Mouse (Mus musculus) large intestine, adult 2 months (tissue): ENCODE results near the gene Nkrf. TPM values are rescaled to one million over a fixed set of nuclear protein-coding genes. Genes with fewer than 3 reads are reported as not detected.
A peak's percentile ranks its signal among the peaks of the same experiment; 100 is the strongest.
"Not testable (repeated sequence)": the region's sequence is repeated elsewhere in the genome, so short reads cannot be mapped to it uniquely, and the experiment has no call there.

ENCODE experiments used
- DNase-seq: peaks from one replicate; pipeline ENCODE4 v3.0.0-alpha.2; 2012; ENCODE audit warnings: low read depth, low spot score
- WGBS: fragments of 180-500 bp; shearing (Covaris S2); methylation state at CpG from one replicate; pipeline ENCODE4 v1.1.7; 2018; 5-methylcytosine and 5-hydroxymethylcytosine counted together
- polyA plus RNA-seq: library from polyadenylated mRNA; depleted of rRNA; stranded (reverse); fragments of >200 nt; gene quantifications from 2 replicates; pipeline ENCODE4 v1.2.3, GENCODE M21; 2012; rRNA removed

The Nkrf gene
- 0.84 and 0.95 TPM in 2 replicates for polyA plus RNA-seq

DNA sequence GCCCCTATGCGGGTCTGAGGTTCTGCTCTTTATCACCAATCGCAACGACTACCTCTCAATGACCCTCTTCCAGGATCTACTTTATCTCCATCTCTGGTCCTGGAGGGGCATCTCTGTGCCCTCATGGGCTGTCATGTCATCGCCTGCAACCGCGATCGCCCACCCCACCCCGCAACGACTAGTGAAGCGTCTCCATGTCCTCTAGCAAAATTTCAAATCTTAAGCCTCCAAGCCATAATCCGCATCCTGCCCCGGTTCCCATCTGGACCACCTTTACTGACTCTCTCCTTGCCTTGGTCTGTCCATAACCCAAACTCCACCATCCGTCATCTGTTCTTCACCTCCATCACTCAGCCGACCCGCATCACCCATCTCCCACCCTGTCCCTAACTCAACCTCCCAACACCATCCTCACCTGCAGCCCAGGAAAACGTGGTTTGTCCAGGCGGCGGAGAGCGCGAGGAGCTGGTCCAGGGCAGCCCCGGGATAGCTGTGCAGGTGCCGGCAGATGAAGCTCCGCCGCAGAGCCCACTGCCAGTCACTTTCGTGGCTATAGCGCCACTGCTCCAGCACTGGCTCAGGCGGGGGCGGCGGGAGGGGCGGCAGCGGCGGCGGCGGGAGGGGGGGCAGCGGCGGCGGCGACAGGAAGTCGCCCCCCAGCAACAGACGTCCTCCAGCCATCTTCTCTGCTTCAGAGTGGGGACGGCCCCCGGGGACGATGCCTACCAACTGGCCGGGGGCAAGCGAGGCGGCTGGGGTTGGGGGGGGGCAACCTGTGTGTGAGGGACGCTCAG, at the start of gene Nkrf:
Nkrf (minus strand) TSS at position 579 of the 794 bp plus-strand sequence.
- no peak for DNase-seq
- WGBS, result 26% methylated on average over 37 of the region's 47 CpGs

DNA sequence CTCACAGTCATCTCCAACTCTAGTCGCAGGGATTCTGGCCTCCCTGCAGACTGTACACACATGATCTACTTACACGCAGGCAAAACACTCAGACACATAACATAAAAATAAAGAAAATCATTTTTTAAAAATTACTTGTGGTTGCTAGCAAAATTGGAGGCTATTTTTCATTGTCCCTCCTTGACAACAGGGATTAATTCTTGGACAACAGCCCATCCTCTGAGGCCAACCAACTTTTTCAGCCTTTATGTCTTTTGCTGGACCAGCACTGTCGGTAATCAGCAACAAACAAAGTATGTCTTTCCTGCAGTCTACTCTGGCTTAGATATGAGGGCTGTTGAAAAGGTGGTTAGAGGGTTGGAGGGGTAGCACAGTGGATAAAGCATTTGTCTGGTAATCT, 38.4 kb upstream of the Nkrf start:
- WGBS, result 78% methylated on average over 3 of the region's 3 CpGs
- DNase-seq, result no peak

DNA sequence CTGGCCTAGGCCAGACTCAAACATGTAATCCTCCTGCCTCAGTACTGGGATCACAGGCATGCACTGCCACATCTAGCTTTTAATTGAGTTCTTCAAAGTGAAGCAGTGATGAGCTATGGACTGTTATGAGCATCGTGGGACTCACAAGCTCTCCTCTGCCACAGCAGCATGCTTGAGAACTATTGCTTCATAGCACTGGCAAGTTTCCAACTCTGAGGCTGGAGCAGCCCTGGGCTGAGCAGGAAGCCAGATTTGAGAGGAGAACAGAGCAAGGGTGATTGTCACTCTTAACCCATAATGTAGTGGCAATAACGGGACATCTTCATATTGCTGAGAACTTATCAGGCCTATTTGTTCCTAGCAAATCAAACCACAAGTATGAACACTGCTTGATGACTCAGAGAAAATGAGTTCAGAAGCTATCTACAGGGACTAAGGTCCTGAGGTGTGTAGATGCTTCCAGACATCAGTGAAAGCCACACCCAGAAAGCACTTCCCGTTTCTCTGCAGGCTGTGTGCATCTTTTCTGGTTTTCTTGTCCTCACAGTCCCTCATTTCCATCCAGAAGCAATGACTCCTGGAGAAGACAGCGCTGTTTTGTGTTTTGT, 37.2 kb upstream of the Nkrf start:
- DNase-seq, result peak; percentile 1
- WGBS, result 38% methylated on average over 4 of the region's 4 CpGs

DNA sequence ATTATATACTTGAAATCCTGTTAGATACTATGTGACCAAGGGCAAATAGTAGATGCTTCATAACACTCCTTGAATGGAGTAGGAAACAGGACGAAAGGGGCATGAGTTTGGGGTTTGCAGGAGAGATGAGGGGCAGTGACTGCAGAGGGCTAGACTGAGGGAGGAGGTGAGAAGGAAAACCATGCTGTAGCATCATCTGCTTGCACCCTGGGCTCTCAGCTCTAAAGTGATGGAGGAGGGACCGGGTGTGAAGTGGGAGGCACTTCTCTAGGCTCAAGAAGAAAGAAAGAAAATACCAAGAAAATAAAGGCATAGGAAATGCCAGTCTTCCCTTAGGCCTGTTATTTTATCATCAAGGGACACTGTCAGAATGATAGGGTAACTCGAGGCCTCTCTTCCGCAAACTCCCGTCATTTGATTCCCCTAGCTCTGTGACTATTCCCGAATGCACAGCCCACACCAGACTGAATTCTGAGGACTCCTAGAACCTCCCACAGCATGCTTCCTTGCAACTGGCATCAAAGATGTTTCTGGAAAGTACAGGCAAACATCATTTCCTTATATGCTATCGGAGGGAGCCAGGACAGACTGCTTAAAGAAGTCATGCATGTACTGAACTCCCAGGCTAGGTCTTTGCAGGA, 32.7 kb upstream of the Nkrf start:
- no peak for DNase-seq
- WGBS, result 77% methylated on average over 7 of the region's 7 CpGs

DNA sequence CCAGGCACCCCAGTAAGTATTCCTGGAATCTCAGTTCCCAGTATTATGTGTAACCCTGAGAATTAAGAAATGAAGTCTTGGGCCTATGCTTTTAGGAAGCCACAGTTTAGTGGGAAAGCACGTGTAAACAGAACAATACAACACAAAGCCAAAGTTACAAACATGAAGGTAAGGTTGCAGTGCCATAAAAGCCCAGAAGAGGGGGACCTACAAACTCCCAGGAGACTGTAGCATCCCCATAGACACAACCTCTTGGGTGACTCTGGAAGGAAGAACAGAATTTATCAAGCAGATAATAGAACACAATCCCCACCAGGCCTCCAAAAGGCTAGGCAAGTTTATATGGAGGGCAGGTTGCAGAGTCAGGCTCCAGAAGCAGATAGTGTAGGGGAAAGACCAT, 27.9 kb upstream of the Nkrf start:
- DNase-seq, result no peak
- 38% methylated on average over 1 of the region's 1 CpGs for WGBS

DNA sequence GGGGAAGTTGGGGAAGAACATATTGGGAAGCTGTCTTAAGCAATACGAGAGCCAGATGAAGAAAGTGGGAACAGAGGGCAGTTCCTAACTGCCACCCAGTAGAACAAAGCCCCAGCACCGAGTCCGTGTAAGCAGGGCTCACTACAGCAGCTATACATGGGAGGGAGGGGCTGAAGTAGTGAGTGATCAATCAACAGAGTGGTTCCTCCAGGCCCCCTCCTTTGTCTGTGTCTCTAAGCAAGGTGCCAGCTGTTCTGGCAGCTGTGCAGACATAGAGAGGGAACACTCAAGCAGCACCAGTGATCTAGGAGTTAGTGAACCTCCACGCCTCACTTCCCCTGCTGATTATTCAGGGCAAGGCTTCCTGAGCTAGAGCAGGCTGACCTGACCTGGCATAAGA, 27.0 kb upstream of the Nkrf start:
- WGBS, result 74% methylated on average over 4 of the region's 4 CpGs
- no peak for DNase-seq

DNA sequence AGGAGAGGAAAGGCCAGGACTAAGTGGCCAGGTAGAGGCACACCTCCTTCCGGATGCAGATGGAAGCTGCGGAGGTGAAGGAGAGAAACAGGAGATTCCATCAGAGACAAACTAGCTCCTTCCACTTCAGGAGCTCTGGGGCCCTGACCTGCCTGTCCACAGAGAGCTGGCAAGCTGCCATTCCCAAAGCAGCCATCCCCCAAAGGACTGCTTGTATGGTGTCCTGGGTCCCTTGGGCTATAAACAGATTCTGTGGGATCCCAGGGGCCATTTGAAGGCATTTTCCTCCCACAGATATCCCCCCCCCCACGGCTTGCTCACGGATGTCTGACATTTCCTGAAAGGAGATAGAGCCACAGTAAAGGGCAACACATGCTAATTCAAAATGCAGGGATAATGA, 26.1 kb upstream of the Nkrf start:
- DNase-seq, result no peak
- 79% methylated on average over 4 of the region's 4 CpGs for WGBS

DNA sequence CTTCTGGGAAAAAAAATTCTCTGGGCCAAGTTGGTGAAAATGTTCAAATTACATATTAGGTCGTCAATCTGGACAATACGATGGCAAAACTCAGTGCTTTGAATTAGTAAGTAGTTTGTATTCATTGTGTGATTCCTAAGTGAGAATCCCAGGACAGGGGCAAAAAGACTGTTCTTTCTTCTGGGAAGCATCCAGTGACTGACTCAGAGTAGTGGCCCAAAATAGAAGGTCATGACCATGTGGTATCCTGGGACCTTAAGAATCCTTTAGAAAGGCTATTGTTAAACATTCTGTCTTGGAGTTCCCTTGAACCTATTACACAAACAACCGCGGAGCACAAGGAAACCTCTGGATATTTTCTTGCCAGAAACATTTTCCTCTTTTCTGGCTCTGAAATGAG, 18.6 kb upstream of the Nkrf start:
- no peak for DNase-seq
- 82% methylated on average over 4 of the region's 4 CpGs for WGBS

DNA sequence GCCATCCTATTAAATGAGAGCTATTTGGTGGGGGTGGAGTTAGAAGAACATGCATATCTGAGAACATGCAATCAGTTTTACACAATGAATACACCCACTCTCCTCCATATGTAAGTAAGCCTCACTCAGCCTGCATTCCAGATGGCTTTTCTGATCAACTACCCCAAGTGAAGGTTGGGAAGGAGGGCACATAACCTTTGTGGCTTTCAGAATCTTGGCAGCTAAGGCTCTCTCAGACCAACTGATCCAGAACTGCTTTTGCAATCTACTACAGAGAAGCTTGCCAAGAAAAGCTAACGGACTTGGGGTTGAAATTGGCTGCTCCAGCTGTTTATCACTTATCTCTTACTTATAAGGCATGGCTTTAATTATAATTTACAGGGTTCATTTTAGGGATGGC, 15.1 kb upstream of the Nkrf start:
- 67% methylated on average over 1 of the region's 1 CpGs for WGBS
- no peak for DNase-seq

DNA sequence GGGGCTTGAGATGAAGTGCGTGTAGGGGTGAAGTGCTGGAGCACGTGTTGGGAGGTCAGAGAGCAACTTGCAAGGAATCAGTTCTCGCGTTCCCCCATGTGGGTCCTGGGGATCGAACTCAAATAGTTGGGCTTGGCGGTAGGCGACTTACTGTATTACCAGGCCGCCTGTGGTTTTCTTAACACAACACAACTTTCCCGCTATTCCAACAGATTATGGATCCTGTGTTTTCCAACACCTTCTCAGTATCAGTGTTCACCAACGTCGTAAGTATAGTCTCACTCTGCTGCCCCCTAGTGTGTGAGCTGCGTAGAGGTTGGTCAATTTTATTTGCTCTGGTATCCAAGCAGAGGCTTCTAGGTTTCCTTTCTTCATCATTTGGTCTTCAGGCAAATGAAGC, 8.6 kb upstream of the Nkrf start:
- DNase-seq, result peak; percentile 8
- WGBS, result 39% methylated on average over 12 of the region's 12 CpGs

DNA sequence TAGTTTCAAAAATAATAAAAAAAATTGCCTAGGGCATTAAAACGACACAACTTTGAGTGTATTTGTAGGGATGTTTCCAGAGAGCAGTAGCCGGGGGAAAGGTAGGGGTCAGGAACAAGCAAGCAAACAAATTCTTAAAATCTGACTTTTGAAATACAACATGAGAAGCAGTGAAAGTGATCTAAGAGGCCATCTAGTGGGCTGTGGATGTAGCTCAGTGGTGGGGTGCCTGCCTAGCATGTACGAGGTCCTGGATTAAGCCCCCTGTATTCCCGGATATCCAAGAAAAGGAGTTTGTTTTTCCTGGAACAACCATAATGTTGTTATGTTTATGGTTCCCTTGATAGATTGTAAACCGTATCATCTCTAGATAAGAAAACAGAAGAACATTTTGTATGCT, 3.8 kb upstream of the Nkrf start:
- 19% methylated on average over 5 of the region's 5 CpGs for WGBS

DNA sequence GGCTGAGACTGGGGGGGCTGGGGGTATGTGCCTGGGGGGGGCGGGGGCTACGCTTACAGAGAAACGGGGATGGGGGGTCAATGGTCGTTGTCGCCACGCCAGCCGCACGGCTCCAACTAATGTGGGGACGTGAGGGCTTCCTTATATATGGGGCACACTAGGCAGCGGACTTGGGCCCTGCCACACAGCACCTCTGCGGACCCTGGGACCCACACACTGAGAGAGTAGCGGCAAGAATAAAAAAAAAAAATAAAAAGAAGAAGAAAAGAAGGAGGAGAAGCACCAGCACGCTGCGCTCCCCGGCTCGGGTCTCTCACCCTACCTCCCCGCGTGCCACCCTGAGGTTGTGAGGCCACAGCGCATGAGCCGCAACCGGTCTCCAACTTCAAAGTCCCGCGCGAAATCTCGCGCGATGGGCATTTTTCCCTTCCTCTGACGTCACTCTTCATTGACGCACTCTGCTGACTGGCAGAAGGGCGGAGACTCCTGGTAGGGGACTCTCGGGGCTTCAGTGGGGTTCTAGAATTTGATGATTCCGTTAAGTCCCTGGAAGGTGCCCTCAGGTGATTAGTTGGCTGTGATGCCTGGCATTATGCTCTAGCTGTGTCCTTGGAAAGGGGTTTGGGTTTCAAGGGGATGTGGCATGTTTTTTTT, 543 bp upstream of the Nkrf start:
- 19% methylated on average over 31 of the region's 32 CpGs for WGBS
- DNase-seq, result peak; percentile 55

More for the DNA sequence above, 3.8 kb upstream of the Nkrf start:
- DNase-seq, result no peak

DNA sequence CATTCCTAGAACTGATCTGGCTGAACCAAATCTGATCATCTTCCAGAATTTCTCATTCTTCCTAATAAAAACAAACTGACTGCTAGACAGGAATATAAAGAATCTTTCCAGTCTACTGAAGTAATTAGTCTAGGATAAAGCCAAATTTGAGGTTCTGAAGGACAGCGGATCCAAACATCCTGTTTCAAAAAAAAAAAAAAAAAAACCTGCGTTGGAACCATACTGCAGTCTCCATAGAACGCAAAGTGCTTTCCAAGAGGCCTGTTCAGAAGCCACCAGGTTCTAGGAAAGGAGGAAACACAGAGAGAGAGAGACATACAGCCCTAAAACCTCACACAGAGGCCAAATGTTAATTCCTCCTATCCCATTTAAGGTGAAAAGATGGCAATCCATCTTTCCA, 1.0 kb downstream of the Nkrf start:
- WGBS, result 42% methylated on average over 3 of the region's 3 CpGs
- no peak for DNase-seq

DNA sequence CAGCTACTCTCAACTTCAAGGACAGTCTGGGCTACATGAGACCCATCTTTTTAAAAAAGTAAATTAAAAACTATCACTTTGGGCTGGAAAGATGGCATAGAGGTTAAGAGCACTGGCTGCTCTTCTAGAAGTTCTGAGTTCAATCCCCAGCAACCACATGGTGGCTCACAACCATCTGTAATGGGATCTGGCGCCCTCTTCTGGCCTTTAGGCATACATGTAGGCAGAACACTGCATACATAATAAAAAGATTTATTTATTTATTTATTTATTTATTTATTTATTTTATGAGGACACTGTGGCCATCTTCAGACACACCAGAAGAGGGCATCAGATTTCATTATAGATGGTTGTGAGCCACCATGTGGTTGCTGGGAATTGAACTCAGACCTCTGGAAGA, 3.8 kb downstream of the Nkrf start:
- DNase-seq, result not testable (repeated sequence)
- 25% methylated on average over 1 of the region's 1 CpGs for WGBS

DNA sequence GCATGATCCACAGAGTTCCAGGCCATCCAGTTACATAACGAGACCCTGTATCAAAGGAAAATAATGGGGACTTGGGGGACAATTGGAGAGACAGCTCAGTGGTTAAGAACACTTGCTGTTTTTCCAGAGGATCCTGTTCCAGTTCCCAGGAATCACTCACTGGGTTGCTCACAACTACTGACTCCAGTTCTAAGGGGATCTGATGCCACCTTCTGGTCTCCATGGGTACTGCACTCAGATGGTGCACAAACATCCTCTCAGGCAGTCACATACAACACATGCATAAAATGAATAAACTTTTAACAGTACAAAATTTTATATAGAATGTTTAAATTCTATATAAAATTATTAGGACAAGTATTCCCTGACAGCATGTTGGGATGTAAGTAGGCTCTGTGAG, 18.0 kb downstream of the Nkrf start:
- no peak for DNase-seq
- WGBS, result 80% methylated on average over 1 of the region's 1 CpGs

DNA sequence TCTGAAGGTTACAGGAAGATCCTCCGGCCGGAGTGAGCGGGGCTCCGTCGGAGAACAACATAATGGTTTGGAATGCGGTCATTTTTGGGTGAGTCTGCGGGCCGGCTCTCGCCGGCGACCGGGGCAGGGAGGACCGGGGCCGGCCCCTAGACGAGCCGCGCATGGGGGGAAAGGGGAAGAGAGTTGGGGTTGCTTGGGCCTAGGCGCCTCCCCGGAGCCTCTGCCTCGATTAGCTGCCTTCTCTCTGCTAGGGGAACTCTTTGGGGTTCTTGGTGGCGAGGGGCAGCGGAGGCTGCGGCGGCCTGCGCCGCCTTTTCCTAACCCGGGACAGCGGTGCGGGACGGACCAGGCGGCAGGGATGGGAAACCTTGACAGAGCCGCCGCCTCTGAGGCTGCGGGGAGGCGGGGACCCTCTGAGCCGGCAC, 28.0 kb downstream of the Nkrf start:
- 7% methylated on average over 36 of the region's 36 CpGs for WGBS
- DNase-seq, result no peak

DNA sequence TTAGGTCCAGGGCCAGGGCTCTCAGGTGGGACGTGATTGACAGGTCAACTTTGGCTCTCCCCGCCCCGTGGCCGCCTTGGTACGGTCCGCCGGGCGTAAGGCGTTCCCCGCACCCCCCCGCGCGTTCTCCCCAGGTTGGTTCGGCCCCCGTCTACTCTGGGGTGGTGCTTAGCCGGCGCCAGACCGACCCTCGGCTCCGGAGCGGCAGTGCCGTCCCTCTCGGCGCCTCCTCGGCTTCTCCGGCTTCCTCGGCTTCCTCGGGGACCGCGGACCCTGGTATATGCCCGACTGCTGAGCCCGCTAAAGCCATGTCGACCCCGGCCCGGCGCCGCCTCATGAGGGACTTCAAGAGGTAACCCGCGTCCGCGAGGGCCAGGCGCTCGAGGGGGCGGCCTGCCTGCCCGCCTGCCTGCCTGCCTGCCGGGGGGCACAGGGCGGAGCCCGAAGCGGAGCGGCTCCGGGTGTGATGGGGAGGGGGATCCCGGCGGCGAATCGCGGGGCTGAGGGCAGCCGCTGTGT, 28.5 kb downstream of the Nkrf start:
- WGBS, result 23% methylated on average over 50 of the region's 57 CpGs
- DNase-seq, result peak; percentile 38

DNA sequence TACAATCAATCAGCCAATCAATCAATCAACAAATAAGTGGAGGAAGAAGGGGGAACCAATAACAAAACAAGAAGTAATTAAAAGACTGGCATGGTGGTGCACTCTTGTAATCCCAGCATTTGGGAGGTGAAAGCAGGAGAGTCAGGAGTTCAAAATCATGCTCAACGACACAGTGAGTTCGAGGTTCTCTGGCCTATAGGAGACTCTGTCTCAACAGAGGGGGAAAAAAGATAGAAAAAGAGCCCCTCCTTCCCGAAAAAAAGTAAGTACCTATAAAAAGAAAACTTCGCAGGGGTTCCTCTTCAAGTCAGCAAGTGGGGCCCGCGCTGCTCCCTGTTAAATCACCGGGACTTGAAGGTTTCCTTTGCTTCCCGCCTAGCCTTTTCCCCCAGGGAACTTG, 28.9 kb downstream of the Nkrf start, which contains the start of the genes Ube2a and C330007P06Rik:
Ube2a (plus strand) TSS at position 136 of the 400 bp plus-strand sequence.
C330007P06Rik (minus strand) TSS at position 347 of the 400 bp plus-strand sequence.
- no peak for DNase-seq
- WGBS, result 12% methylated on average over 8 of the region's 8 CpGs

DNA sequence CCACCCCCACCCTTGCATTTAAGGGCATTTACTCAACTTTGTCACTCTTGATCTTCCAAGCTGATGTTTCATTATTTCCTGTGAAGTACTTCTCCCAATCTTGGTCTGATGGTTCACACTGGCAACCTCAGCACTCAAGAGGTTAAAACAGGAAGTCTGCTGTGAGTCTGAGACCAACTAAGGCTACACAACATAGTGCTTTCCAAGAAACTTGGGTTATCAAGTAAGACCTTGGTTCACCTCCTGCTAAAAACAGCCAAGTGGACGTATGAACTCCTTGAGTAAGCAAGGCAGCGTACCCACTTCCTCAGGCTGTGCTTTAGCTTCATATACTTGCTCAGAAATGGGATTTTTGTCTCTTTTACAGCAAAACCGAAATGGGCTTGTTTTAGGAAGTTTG, 32.3 kb downstream of the Nkrf start:
- 74% methylated on average over 3 of the region's 3 CpGs for WGBS
- no peak for DNase-seq
